Mouse (Mus musculus) bone marrow macrophage, adult 2 months (primary cell): ENCODE results near the gene Olfr718-ps1.
"Not testable (repeated sequence)": the region's sequence is repeated elsewhere in the genome, so short reads cannot be mapped to it uniquely, and the experiment has no call there.

Experiments used
- CTCF ChIP-seq: IDR thresholded peaks from 2 replicates; pipeline ENCODE4 v1.5.1; 2012; ENCODE audit warnings: low read depth, mild to moderate bottlenecking, low read length, moderate library complexity
- POLR2A ChIP-seq: IDR thresholded peaks from 2 replicates; pipeline ENCODE4 v1.6.1; 2012; ENCODE audit warnings: mild to moderate bottlenecking, low read depth, low read length, borderline replicate concordance

GRCm38 (mm10) chr5:143194747-143195146 is 47.4 kb upstream of the Olfr718-ps1 start:
- not testable (repeated sequence) for TF ChIP-seq CTCF, POLR2A
